Mouse (Mus musculus): ENCODE results near the gene E2f8. TPM values are rescaled to one million over a fixed set of nuclear protein-coding genes. Genes with fewer than 3 reads are reported as not detected.
A peak's percentile ranks its signal among the peaks of the same experiment; 100 is the strongest.

Gene E2f8
- 5.0 and 5.9 TPM in 2 replicates for polyA plus RNA-seq (2015; fragmentation: Nextera tagmentation; extraction: Ambion mirVana)

GRCm38 (mm10) chr7:48881486-48881885 lies at the start of gene E2f8:
TSS of gene E2f8 (minus strand) at chr7:48881596.
- Histone ChIP-seq H3K9ac (replicated peaks) (peak within 1 kb of the TSS; percentile 67), H3K27ac (no peak within 1 kb of the TSS; the same call in 1 of the 2 replicates), H3K4me2 (replicated peaks) (peak within 1 kb of the TSS; percentile 100), H3K27me3 (peaks cover 46% of the 10 kb centered on the region), H3K4me1 (replicated peaks) (peaks cover 29% of the 10 kb centered on the region), H3K9me3 (no peaks in the 10 kb centered on the region), H3K4me3 (replicated peaks) (peak within 1 kb of the TSS; percentile 73), H3K36me3 (no peaks in the 10 kb centered on the region)
- WGBS, result 0% methylated on average over 18 of the region's 41 CpGs
- ATAC-seq, result peak; percentile 62

- Histone ChIP-seq H3K4me2 (replicated peaks) (no peak overlapping the region), H3K4me1 (replicated peaks) (peaks cover 7% of the 10 kb centered on the region), H3K36me3 (no peaks in the 10 kb centered on the region), H3K9me3 (no peaks in the 10 kb centered on the region), H3K4me3 (replicated peaks) (no peak overlapping the region), H3K27ac (no peak overlapping the region), H3K9ac (replicated peaks) (no peak overlapping the region), H3K27me3 (peaks cover 37% of the 10 kb centered on the region)
- ATAC-seq, result no peak
- WGBS, result 25% methylated on average over 5 of the region's 5 CpGs
Measured at GRCm38 (mm10) chr7:48930399-48930798, 49.0 kb upstream of the E2f8 start.

- ATAC-seq, result peak; percentile 66
- Histone ChIP-seq H3K4me2 (replicated peaks) (no peak overlapping the region), H3K9me3 (no peaks in the 10 kb centered on the region), H3K36me3 (no peaks in the 10 kb centered on the region), H3K4me3 (replicated peaks) (no peak overlapping the region), H3K27me3 (peaks cover 24% of the 10 kb centered on the region), H3K9ac (replicated peaks) (no peak overlapping the region), H3K4me1 (replicated peaks) (peaks cover 7% of the 10 kb centered on the region), H3K27ac (no peak overlapping the region)
- 7% methylated on average over 3 of the region's 3 CpGs for WGBS
Measured at GRCm38 (mm10) chr7:48928364-48928763, 47.0 kb upstream of the E2f8 start.

- no peaks in the 10 kb centered on the region for H3K9me3 ChIP-seq
- H3K9ac ChIP-seq (replicated peaks), result no peak overlapping the region
- H3K27ac ChIP-seq, result no peak overlapping the region
- peaks cover 9% of the 10 kb centered on the region; the same call in 1 of the 2 replicates for H3K4me1 ChIP-seq (replicated peaks)
- 78% methylated on average over 3 of the region's 3 CpGs for WGBS
- H3K36me3 ChIP-seq, result no peaks in the 10 kb centered on the region
- H3K27me3 ChIP-seq, result peaks cover 15% of the 10 kb centered on the region
- no peak for ATAC-seq
- no peak overlapping the region for H3K4me3 ChIP-seq (replicated peaks)
- no peak overlapping the region for H3K4me2 ChIP-seq (replicated peaks)
Measured at GRCm38 (mm10) chr7:48925214-48925613, 43.8 kb upstream of the E2f8 start.

- H3K27me3 ChIP-seq, result peaks cover 17% of the 10 kb centered on the region
- H3K9me3 ChIP-seq, result no peaks in the 10 kb centered on the region
- no peak overlapping the region for H3K4me2 ChIP-seq (replicated peaks)
- ATAC-seq, result no peak
- no peak overlapping the region for H3K9ac ChIP-seq (replicated peaks)
- H3K27ac ChIP-seq, result no peak overlapping the region
- H3K4me3 ChIP-seq (replicated peaks), result no peak overlapping the region
- H3K36me3 ChIP-seq, result no peaks in the 10 kb centered on the region
- 91% methylated on average over 10 of the region's 10 CpGs for WGBS
- 0 out of 2 replicates have a peak, but pooled peaks cover 5% of the 10 kb centered on the region for H3K4me1 ChIP-seq (replicated peaks)
Measured at GRCm38 (mm10) chr7:48923620-48924019, 42.2 kb upstream of the E2f8 start.

- 16% methylated on average over 11 of the region's 11 CpGs for whole genome bisulfite sequencing
Measured at GRCm38 (mm10) chr7:48918389-48918788, 37.0 kb upstream of the E2f8 start.

DNA sequence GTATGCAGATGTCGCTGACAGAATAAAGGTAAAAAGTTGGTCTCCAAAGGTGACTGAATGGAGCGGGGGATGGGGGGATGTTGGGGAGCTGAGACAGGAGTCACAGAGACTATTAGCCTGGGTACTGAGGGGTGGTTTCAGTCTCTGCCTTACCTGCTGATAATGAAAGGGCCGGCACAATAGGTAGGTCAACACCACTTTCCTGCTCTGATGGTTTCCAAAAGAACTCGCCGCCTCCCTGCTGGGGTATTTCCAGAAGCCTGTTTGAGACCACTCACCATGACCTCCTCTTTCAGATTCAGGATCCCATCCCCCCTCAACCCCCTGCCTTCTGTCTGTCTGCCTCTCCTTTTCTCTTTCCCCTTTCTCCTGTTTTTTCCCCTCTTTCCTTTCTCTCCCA lies 36.6 kb upstream of the E2f8 start:
- Histone ChIP-seq H3K27me3 (peaks cover 31% of the 10 kb centered on the region), H3K36me3 (no peaks in the 10 kb centered on the region), H3K27ac (no peak overlapping the region), H3K9me3 (no peaks in the 10 kb centered on the region), H3K4me2 (replicated peaks) (no peak overlapping the region), H3K4me1 (replicated peaks) (peaks cover 48% of the 10 kb centered on the region), H3K4me3 (replicated peaks) (no peak overlapping the region), H3K9ac (replicated peaks) (no peak overlapping the region)
- 7% methylated on average over 5 of the region's 5 CpGs for WGBS
- no peak for ATAC-seq

More at GRCm38 (mm10) chr7:48918389-48918788, 37.0 kb upstream of the E2f8 start:
- no peak overlapping the region for H3K27ac ChIP-seq
- no peak for ATAC-seq
- H3K9me3 ChIP-seq, result no peaks in the 10 kb centered on the region
- peaks cover 31% of the 10 kb centered on the region for H3K27me3 ChIP-seq
- no peaks in the 10 kb centered on the region for H3K36me3 ChIP-seq
- H3K4me1 ChIP-seq (replicated peaks), result peaks cover 50% of the 10 kb centered on the region
- no peak overlapping the region for H3K9ac ChIP-seq (replicated peaks)
- no peak overlapping the region for H3K4me2 ChIP-seq (replicated peaks)
- no peak overlapping the region for H3K4me3 ChIP-seq (replicated peaks)

GRCm38 (mm10) chr7:48917463-48917862 lies 36.1 kb upstream of the E2f8 start:
- ATAC-seq, result no peak
- no peak overlapping the region for H3K27ac ChIP-seq
- no peaks in the 10 kb centered on the region for H3K9me3 ChIP-seq
- peaks cover 31% of the 10 kb centered on the region for H3K27me3 ChIP-seq
- H3K4me2 ChIP-seq (replicated peaks), result no peak overlapping the region
- H3K36me3 ChIP-seq, result no peaks in the 10 kb centered on the region
- peaks cover 44% of the 10 kb centered on the region for H3K4me1 ChIP-seq (replicated peaks)
- H3K9ac ChIP-seq (replicated peaks), result no peak overlapping the region
- 15% methylated on average over 5 of the region's 5 CpGs for WGBS
- H3K4me3 ChIP-seq (replicated peaks), result no peak overlapping the region

- Histone ChIP-seq H3K27ac (peak overlapping the region; percentile 55), H3K9me3 (no peaks in the 10 kb centered on the region), H3K4me1 (replicated peaks) (peaks cover 48% of the 10 kb centered on the region), H3K27me3 (peaks cover 31% of the 10 kb centered on the region), H3K36me3 (no peaks in the 10 kb centered on the region), H3K9ac (replicated peaks) (peak overlapping the region; percentile 19; the same call in 1 of the 2 replicates), H3K4me3 (replicated peaks) (no peak overlapping the region), H3K4me2 (replicated peaks) (no peak overlapping the region)
- peak; percentile 68 for ATAC-seq
- 27% methylated on average over 12 of the region's 12 CpGs for WGBS
Measured at GRCm38 (mm10) chr7:48914630-48915506, 33.5 kb upstream of the E2f8 start.

DNA sequence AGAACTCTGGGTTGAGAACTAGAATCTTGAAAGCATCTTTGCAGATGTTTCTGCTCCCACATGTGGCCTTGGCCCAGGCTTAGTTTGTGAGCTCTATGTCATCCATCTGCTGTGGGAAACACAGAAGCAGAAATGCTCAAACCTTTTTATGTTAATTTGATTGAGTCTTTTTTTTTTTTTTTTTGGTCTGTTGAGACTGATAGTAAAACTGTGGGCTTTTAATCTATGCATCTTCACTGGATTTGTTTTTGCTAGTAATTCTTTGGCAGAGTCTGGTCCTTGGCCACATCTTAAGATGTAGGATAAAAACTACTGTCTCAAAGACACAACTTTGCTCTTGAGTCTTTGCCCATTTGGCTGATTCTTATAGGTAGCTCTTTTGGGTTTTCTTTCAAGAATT lies 29.8 kb upstream of the E2f8 start:
- no peak overlapping the region for H3K27ac ChIP-seq
- no peak overlapping the region for H3K4me2 ChIP-seq (replicated peaks)
- peaks cover 30% of the 10 kb centered on the region for H3K4me1 ChIP-seq (replicated peaks)
- H3K27me3 ChIP-seq, result no peaks in the 10 kb centered on the region
- no peak for ATAC-seq
- H3K9ac ChIP-seq (replicated peaks), result no peak overlapping the region
- H3K36me3 ChIP-seq, result no peaks in the 10 kb centered on the region
- no peak overlapping the region for H3K4me3 ChIP-seq (replicated peaks)
- H3K9me3 ChIP-seq, result no peaks in the 10 kb centered on the region

DNA sequence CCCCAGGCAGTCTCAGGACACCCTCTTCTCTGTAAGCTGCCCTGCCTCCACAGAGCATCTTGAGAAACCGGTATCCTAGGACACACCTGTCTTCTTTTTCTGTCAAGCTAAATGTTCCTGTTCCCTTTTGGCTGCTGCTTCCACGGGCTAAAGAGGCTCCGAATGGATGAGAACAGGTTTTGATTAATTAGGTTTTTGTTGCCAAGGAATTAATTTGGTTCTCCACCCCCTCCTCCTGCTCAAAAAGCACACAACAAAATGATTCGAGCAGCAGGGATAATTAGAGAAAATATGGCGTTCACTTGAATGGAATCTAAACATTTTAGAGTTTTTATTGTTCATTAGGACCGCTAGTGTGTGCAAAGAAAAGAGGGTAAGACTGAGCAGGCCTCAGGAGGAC lies 28.9 kb upstream of the E2f8 start:
- no peaks in the 10 kb centered on the region for H3K9me3 ChIP-seq
- 67% methylated on average over 6 of the region's 6 CpGs for WGBS

DNA sequence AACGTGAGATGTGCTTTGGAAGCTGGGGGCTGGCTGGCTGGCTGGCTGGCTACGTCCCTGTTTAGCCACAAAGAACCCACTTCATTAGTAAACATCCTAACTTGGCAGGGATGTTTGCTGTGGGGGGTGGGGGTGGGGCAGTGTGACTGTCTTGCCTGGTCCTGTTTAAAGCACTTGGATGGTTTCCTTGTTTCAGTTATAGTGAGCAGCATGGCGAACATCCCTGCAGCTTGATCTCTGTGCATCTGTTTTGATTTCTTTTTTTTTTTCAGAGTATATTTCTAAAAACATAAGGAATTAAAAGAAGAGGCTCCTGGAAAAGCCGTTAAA lies 27.9 kb upstream of the E2f8 start:
- H3K4me1 ChIP-seq (replicated peaks), result peaks cover 12% of the 10 kb centered on the region
- no peak overlapping the region for H3K4me2 ChIP-seq (replicated peaks)
- no peaks in the 10 kb centered on the region for H3K9me3 ChIP-seq
- H3K9ac ChIP-seq (replicated peaks), result no peak overlapping the region
- H3K36me3 ChIP-seq, result no peaks in the 10 kb centered on the region
- no peak overlapping the region for H3K4me3 ChIP-seq (replicated peaks)
- 57% methylated on average over 4 of the region's 4 CpGs for WGBS
- no peaks in the 10 kb centered on the region for H3K27me3 ChIP-seq
- no peak overlapping the region for H3K27ac ChIP-seq
- ATAC-seq, result no peak

More for the DNA sequence above, 28.9 kb upstream of the E2f8 start:
- Histone ChIP-seq H3K36me3 (no peaks in the 10 kb centered on the region), H3K9ac (replicated peaks) (no peak overlapping the region), H3K27me3 (no peaks in the 10 kb centered on the region), H3K4me1 (replicated peaks) (peaks cover 21% of the 10 kb centered on the region), H3K4me2 (replicated peaks) (no peak overlapping the region), H3K27ac (no peak overlapping the region), H3K4me3 (replicated peaks) (no peak overlapping the region)
- no peak for ATAC-seq

Data from midbrain, embryonic 13.5 days (tissue).